Mouse (Mus musculus) C2C12 (cell line): ENCODE data around the gene Tmem26.

Source experiments
- CEBPB ChIP-seq: IDR thresholded peaks from one replicate; pipeline ENCODE4 v1.6.1; 2011; ENCODE audit warnings: low read depth, mild to moderate bottlenecking, control low read depth, moderate library complexity
- CTCF ChIP-seq: IDR thresholded peaks from one replicate; pipeline ENCODE4 v1.5.1; 2011; ENCODE audit not compliant: control insufficient read depth, insufficient read depth, insufficient read length
- FOSL1 ChIP-seq: IDR thresholded peaks from one replicate; pipeline ENCODE4 v1.8.0; 2011; ENCODE audit warnings: mild to moderate bottlenecking, low read length; ENCODE audit not compliant: poor library complexity, insufficient read depth, severe bottlenecking
- MAX ChIP-seq: IDR thresholded peaks from one replicate; pipeline ENCODE4 v1.6.1; 2011; ENCODE audit warnings: mild to moderate bottlenecking, control low read depth
- MYOD1 ChIP-seq: IDR thresholded peaks from one replicate; pipeline ENCODE4 v1.6.1; 2011; ENCODE audit warnings: low read depth; ENCODE audit not compliant: control insufficient read depth, insufficient read length
- MYOG ChIP-seq: IDR thresholded peaks from one replicate; pipeline ENCODE4 v1.6.1; 2011; ENCODE audit not compliant: control insufficient read depth, insufficient read length; ENCODE audit errors: extremely low read depth
- USF1 ChIP-seq: IDR thresholded peaks from one replicate; pipeline ENCODE4 v1.6.1; 2011; ENCODE audit warnings: low read depth, mild to moderate bottlenecking, control low read depth, moderate library complexity

- TF ChIP-seq CTCF (no peak), MAX (no peak), FOSL1 (no peak), CEBPB (no peak), MYOD1 (no peak), USF1 (no peak), MYOG (no peak)
Observed at GRCm38 (mm10) chr10:68812699-68813098, 89.3 kb downstream of the Tmem26 start.
